In the genomic region with DNA sequence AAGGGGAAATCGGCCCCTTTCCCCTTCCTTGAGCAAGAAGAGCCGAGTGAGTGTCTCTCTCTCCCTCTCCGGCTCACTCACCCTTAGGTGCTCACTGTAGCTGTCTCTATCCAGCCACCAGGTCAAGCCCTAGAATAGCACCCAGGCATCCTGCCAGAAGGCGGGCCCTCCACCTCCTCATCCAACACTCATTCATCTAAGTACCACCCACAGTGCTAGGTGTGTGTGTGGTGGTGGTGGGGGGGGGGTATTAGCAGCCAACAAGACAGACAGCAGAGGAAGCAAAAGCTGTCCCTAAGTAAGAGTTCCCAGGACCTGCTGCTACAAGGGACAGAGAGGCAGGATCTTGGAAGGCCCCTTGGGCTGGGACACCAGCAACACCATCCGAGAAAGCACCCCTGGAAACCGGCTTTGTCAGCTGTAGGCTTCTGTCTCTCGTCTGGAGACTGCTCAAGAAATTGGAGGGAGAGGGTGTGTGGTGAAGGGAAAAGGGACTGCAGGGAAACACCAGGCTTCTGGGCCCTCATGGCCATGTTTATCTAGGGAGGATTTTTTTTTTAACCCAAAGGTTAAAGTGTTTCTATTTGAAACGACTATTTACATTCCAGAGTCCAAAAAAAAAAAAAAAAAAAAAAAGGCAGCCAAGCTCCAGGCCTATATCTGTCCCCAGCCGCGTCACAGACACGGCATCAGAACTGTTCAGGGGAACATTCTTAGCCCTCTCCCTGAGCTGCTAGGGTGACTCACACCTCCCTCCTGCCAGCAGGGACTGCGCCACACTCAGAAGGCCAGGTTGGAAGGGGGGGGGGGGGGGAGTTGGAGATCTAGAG, we compare ENCODE assay signal across 8 mouse cellular contexts. TPM values are rescaled to one million over a fixed set of nuclear protein-coding genes. Genes with fewer than 3 reads are reported as not detected.
A peak's percentile ranks its signal among the peaks of the same experiment; 100 is the strongest.
DNase-seq lines count a peak whose midpoint lies in the region; ATAC-seq and TF ChIP-seq lines count a peak whose summit lies in the region.

No protein-coding gene starts in this region.

- peak; percentile 64 for DNase-seq in cerebellum, adult 11-12 months
- no peak for DNase-seq in CH12.LX (ENCODE audit: extremely low read depth)
- peak; percentile 81 for DNase-seq in heart, postnatal 4 days
- no peak for DNase-seq in embryo, embryonic 10.5 days (ENCODE audit: low spot score)

- WGBS in limb, embryonic 15.5 days: 37% methylated on average over 11 of the region's 12 CpGs
- 15% methylated on average over 12 of the region's 12 CpGs for WGBS in stomach, embryonic 15.5 days

- no peak overlapping the region for H3K4me2 ChIP-seq in CH12.LX (ENCODE audit: insufficient read depth, low read depth, poor library complexity, severe bottlenecking)
- peak overlapping the region; percentile 90 for H3K4me2 ChIP-seq in limb, embryonic 15.5 days
- peak overlapping the region; percentile 92 for H3K4me2 ChIP-seq in stomach, embryonic 15.5 days

- peaks cover 0 to 16% of the 10 kb centered on the region in 2 experiments for H3K36me3 ChIP-seq in CH12.LX (replicated peaks in 1 of 2; ENCODE audit: control insufficient read depth in 1 of 2, insufficient read depth in 1 of 2, low read length in 1 of 2)
- H3K36me3 ChIP-seq in limb, embryonic 15.5 days: peaks cover 11% of the 10 kb centered on the region
- no peaks in the 10 kb centered on the region for H3K36me3 ChIP-seq in stomach, embryonic 15.5 days

- H3K27ac ChIP-seq in CH12.LX (ENCODE audit: insufficient read depth, low read depth): no peak overlapping the region
- H3K27ac ChIP-seq in embryonic fibroblast, embryonic 13.5 days (ENCODE audit: insufficient read depth, low read length): peak overlapping the region; percentile 70
- peak overlapping the region; percentile 88 for H3K27ac ChIP-seq in limb, embryonic 15.5 days
- H3K27ac ChIP-seq in stomach, embryonic 15.5 days: peak overlapping the region; percentile 93

- in situ Hi-C loops in CH12.LX (cut with MboI; ENCODE audit: low pct_ligation_motif_present, low pct_unique_long_range_greater_than_20kb, low sequenced_read_pairs): no loop called here

- TF ChIP-seq POLR2A in CH12.LX (IDR thresholded peaks at IDR 0.05; ENCODE audit: low read depth, low read length): no peak
- no peak for TF ChIP-seq POLR2A in embryonic fibroblast, embryonic 13.5 days (IDR thresholded peaks at IDR 0.05; ENCODE audit: low read depth, low read length)

- no peak overlapping the region for H3K9ac ChIP-seq in CH12.LX (ENCODE audit: insufficient read depth, low read depth)
- no peak overlapping the region for H3K9ac ChIP-seq in limb, embryonic 15.5 days
- H3K9ac ChIP-seq in stomach, embryonic 15.5 days: no peak overlapping the region

- H3K79me2 ChIP-seq in CH12.LX (replicated peaks; ENCODE audit: control insufficient read depth, extremely low read depth, insufficient read depth, poor library complexity, severe bottlenecking): 0 out of 2 replicates have a peak, but pooled peaks cover 2% of the 10 kb centered on the region

- H3K4me1 ChIP-seq in CH12.LX (ENCODE audit: control insufficient read depth in 1 of 2, insufficient read depth in 2 of 2): peaks cover 55 to 95% of the 10 kb centered on the region in 2 experiments
- H3K4me1 ChIP-seq in embryonic fibroblast, embryonic 13.5 days (ENCODE audit: control insufficient read depth, insufficient read depth, low read length): peaks cover 26% of the 10 kb centered on the region
- H3K4me1 ChIP-seq in limb, embryonic 15.5 days: peaks cover 90% of the 10 kb centered on the region
- peaks cover 79% of the 10 kb centered on the region for H3K4me1 ChIP-seq in stomach, embryonic 15.5 days

- no peaks in the 10 kb centered on the region for H3K27me3 ChIP-seq in CH12.LX (replicated peaks)
- H3K27me3 ChIP-seq in limb, embryonic 15.5 days: no peaks in the 10 kb centered on the region
- H3K27me3 ChIP-seq in stomach, embryonic 15.5 days (replicated peaks): no peaks in the 10 kb centered on the region

- H3K9me3 ChIP-seq in CH12.LX (replicated peaks; ENCODE audit: low read length): no peaks in the 10 kb centered on the region
- no peaks in the 10 kb centered on the region for H3K9me3 ChIP-seq in limb, embryonic 15.5 days
- H3K9me3 ChIP-seq in stomach, embryonic 15.5 days: no peaks in the 10 kb centered on the region

- no peak for TF ChIP-seq CTCF in CH12.LX (conservative IDR thresholded peaks at IDR 0.05 in 1 of 2, IDR thresholded peaks at IDR 0.05 in 1 of 2; ENCODE audit: low read depth in 2 of 2, low read length in 2 of 2)
- no peak for TF ChIP-seq CTCF in embryonic fibroblast, embryonic 13.5 days (IDR thresholded peaks at IDR 0.05; ENCODE audit: borderline replicate concordance, insufficient read depth, low read length)

- ATAC-seq in cerebellum, adult (ENCODE audit: insufficient number of reproducible peaks, low FRiP score, low TSS enrichment): no peak
- no peak; the same call in 1 of the 2 replicates for ATAC-seq in limb, embryonic 15.5 days (ENCODE audit: insufficient number of reproducible peaks, low FRiP score, low TSS enrichment, low read depth)
- peak; percentile 61 for ATAC-seq in stomach, embryonic 15.5 days (ENCODE audit: insufficient read depth, low FRiP score, low read depth)

- dilution Hi-C loops in CH12.LX (cut with MboI; ENCODE audit: extremely low pct_ligation_motif_present, extremely low pct_unique_long_range_greater_than_20kb, low sequenced_read_pairs): no loop called here

- no peak overlapping the region for H3K4me3 ChIP-seq in CH12.LX (replicated peaks in 1 of 3; ENCODE audit: low read depth in 2 of 3, low read length in 2 of 3, poor library complexity in 1 of 3)
- H3K4me3 ChIP-seq in embryonic fibroblast, embryonic 13.5 days (ENCODE audit: insufficient read depth, low read length): no peak overlapping the region; the same call in 1 of the 2 replicates
- peak overlapping the region; percentile 45 for H3K4me3 ChIP-seq in limb, embryonic 15.5 days
- H3K4me3 ChIP-seq in stomach, embryonic 15.5 days (replicated peaks): peak overlapping the region; percentile 51

- no peak for TF ChIP-seq RAD21 in CH12.LX (IDR thresholded peaks at IDR 0.05; ENCODE audit: low read depth, low read length)

- TF ChIP-seq EP300 in CH12.LX (IDR thresholded peaks at IDR 0.05; ENCODE audit: low read length): no peak

TF ChIP-seq in CH12.LX, 34 proteins besides CTCF, POLR2A, EP300 and RAD21:
- TF ChIP-seq ZNF384 (IDR thresholded peaks at IDR 0.05; ENCODE audit: low read depth, low read length) (peak; percentile 63; the same call in 1 of the 2 replicates), ZC3H11A (IDR thresholded peaks at IDR 0.05; ENCODE audit: low read depth, low read length) (no peak)

RNA-seq across cellular contexts. Expression of a gene that starts 13.7 kb away (rescaled TPM):
- total RNA-seq in CH12.LX (2012; rRNA removed) (49.6 and 49.9 TPM in 2 replicates), CH12.LX (2014; rRNA removed) (23.3 and 24.9 TPM in 2 replicates)
- polyA plus RNA-seq in CH12.LX (2012; ENCODE audit: insufficient read length, low read depth): 46.4 and 53.9 TPM in 2 replicates
- polyA plus RNA-seq in embryonic fibroblast, embryonic 13.5 days (2011; ENCODE audit: insufficient read length, low read depth, missing spikeins): 47.8 and 54.9 TPM in 2 replicates
- 10 to 100 TPM; 90.7 to 91.4 TPM for total RNA-seq in heart, postnatal 4 days (2021)
- 94.1 and 96.7 TPM in 2 replicates for polyA plus RNA-seq in limb, embryonic 15.5 days (2015; fragmentation: Nextera tagmentation; extraction: Ambion mirVana)
- 68.7 and 71.3 TPM in 2 replicates for polyA plus RNA-seq in stomach, embryonic 15.5 days (2015; fragmentation: Nextera tagmentation; extraction: Ambion mirVana)

RNA-seq across cellular contexts. Expression of a gene that starts 26.9 kb away (rescaled TPM):
- 31.9 and 34.7 TPM in 2 replicates for total RNA-seq in CH12.LX (2012; rRNA removed)
- 26.3 and 31.3 TPM in 2 replicates for total RNA-seq in CH12.LX (2014; rRNA removed)
- polyA plus RNA-seq in CH12.LX (2012; ENCODE audit: insufficient read length, low read depth): 65.6 and 72.3 TPM in 2 replicates
- polyA plus RNA-seq in embryonic fibroblast, embryonic 13.5 days (2011; ENCODE audit: insufficient read length, low read depth, missing spikeins): 37.9 and 40.0 TPM in 2 replicates
- total RNA-seq in heart, postnatal 4 days (2021): 10 to 100 TPM; 29.9 to 32.6 TPM
- 25.1 and 27.6 TPM in 2 replicates for polyA plus RNA-seq in limb, embryonic 15.5 days (2015; fragmentation: Nextera tagmentation; extraction: Ambion mirVana)
- polyA plus RNA-seq in stomach, embryonic 15.5 days (2015; fragmentation: Nextera tagmentation; extraction: Ambion mirVana): 29.6 and 32.1 TPM in 2 replicates

RNA-seq across cellular contexts. Expression of a gene that starts 31.2 kb away (rescaled TPM):
- total RNA-seq in CH12.LX (2012; rRNA removed): 66.9 and 78.7 TPM in 2 replicates
- 70.0 and 78.9 TPM in 2 replicates for total RNA-seq in CH12.LX (2014; rRNA removed)
- 164 and 185 TPM in 2 replicates for polyA plus RNA-seq in CH12.LX (2012; ENCODE audit: insufficient read length, low read depth)
- 113 and 124 TPM in 2 replicates for polyA plus RNA-seq in embryonic fibroblast, embryonic 13.5 days (2011; ENCODE audit: insufficient read length, low read depth, missing spikeins)
- total RNA-seq in heart, postnatal 4 days (2021): 10 to 100 TPM; 71.3 to 75.3 TPM
- polyA plus RNA-seq in limb, embryonic 15.5 days (2015; fragmentation: Nextera tagmentation; extraction: Ambion mirVana): 119 and 130 TPM in 2 replicates
- polyA plus RNA-seq in stomach, embryonic 15.5 days (2015; fragmentation: Nextera tagmentation; extraction: Ambion mirVana): 110 and 112 TPM in 2 replicates

RNA-seq across cellular contexts. Expression of a gene that starts 32.4 kb away (rescaled TPM):
- total RNA-seq in CH12.LX (2012; rRNA removed) (25.6 and 26.2 TPM in 2 replicates), CH12.LX (2014; rRNA removed) (9.7 and 11.4 TPM in 2 replicates)
- polyA plus RNA-seq in CH12.LX (2012; ENCODE audit: insufficient read length, low read depth): 34.0 and 35.2 TPM in 2 replicates
- polyA plus RNA-seq in embryonic fibroblast, embryonic 13.5 days (2011; ENCODE audit: insufficient read length, low read depth, missing spikeins): 6.5 and 10.2 TPM in 2 replicates
- total RNA-seq in heart, postnatal 4 days (2021): 1 to 10 TPM; 5.3 TPM
- 13.0 and 13.8 TPM in 2 replicates for polyA plus RNA-seq in limb, embryonic 15.5 days (2015; fragmentation: Nextera tagmentation; extraction: Ambion mirVana)
- 11.4 and 11.7 TPM in 2 replicates for polyA plus RNA-seq in stomach, embryonic 15.5 days (2015; fragmentation: Nextera tagmentation; extraction: Ambion mirVana)

RNA-seq across cellular contexts. Expression of a gene that starts 52.3 kb away (rescaled TPM):
- total RNA-seq in CH12.LX (2012; rRNA removed) (0.04 TPM in 1 of 2 replicates, not detected in the other), CH12.LX (2014; rRNA removed) (not detected in 2 replicates)
- not detected in 2 replicates for polyA plus RNA-seq in CH12.LX (2012; ENCODE audit: insufficient read length, low read depth)
- polyA plus RNA-seq in embryonic fibroblast, embryonic 13.5 days (2011; ENCODE audit: insufficient read length, low read depth, missing spikeins): 0.37 and 0.45 TPM in 2 replicates
- under 1 TPM; 0.33 to 0.41 TPM for total RNA-seq in heart, postnatal 4 days (2021)
- 0.20 and 0.24 TPM in 2 replicates for polyA plus RNA-seq in limb, embryonic 15.5 days (2015; fragmentation: Nextera tagmentation; extraction: Ambion mirVana)
- 0.09 TPM in 1 of 2 replicates, not detected in the other for polyA plus RNA-seq in stomach, embryonic 15.5 days (2015; fragmentation: Nextera tagmentation; extraction: Ambion mirVana)

Comparison
In these comparisons a context has a peak if more than half of its experiments do, and no peak if none do; other contexts are left out.
1. DNase-seq: peak in cerebellum, adult 11-12 months (single experiment) and heart, postnatal 4 days (single experiment); none in CH12.LX (single experiment) and embryo, embryonic 10.5 days (single experiment).
2. H3K4me3 ChIP-seq: peak in limb, embryonic 15.5 days (single experiment) and stomach, embryonic 15.5 days (single experiment); none in CH12.LX (0 of 3) and embryonic fibroblast, embryonic 13.5 days (single experiment).